Mouse (Mus musculus): ENCODE measurements around the gene Gm42669.

GRCm38 (mm10) chr5:107511326-107511725 is 3.9 kb downstream of the Gm42669 start:
- no peak for TF ChIP-seq CTCF (IDR thresholded peaks at IDR 0.05; ENCODE audit: extremely low read depth, insufficient read length, insufficient replicate concordance, low read depth, low read length)
- no peak for TF ChIP-seq POLR2A (IDR thresholded peaks at IDR 0.05; ENCODE audit: low read depth, low read length)
